8 mouse cellular contexts compared by ENCODE assay signal in genomic region chr2:127136979-127137378, GRCm38 (mm10). TPM values are rescaled to one million over a fixed set of nuclear protein-coding genes. Genes with fewer than 3 reads are reported as not detected.
A peak's percentile ranks its signal among the peaks of the same experiment; 100 is the strongest.
DNase-seq lines count a peak whose midpoint lies in the region; ATAC-seq and TF ChIP-seq lines count a peak whose summit lies in the region.

No protein-coding gene starts in this region.

- H3K4me2 ChIP-seq in lung, embryonic 16.5 days (ENCODE audit: low read depth, low read length) = no peak overlapping the region
- H3K4me2 ChIP-seq in stomach, embryonic 14.5 days (replicated peaks; ENCODE audit: low read depth, low read length) = no peak overlapping the region

- peak overlapping the region; percentile 19; the same call in 1 of the 2 replicates for H3K27ac ChIP-seq in left cerebral cortex, adult 2 months
- H3K27ac ChIP-seq in lung, embryonic 16.5 days (ENCODE audit: low read length) = peak overlapping the region; percentile 84
- peak overlapping the region; percentile 50; the same call in 1 of the 2 replicates for H3K27ac ChIP-seq in stomach, embryonic 14.5 days (ENCODE audit: low read length)

- under 1% methylated on average over 5 of the region's 5 CpGs for WGBS in lung, embryonic 16.5 days
- whole genome bisulfite sequencing in stomach, embryonic 14.5 days = 14% methylated on average over 5 of the region's 5 CpGs

- DNase-seq in left cerebral cortex, adult 2 months (ENCODE audit: extremely low spot score in 1 of 2, low spot score in 2 of 2) = no peak
- no peak for DNase-seq in left cerebral cortex, adult 18-20 months (ENCODE audit: low spot score in 2 of 2)
- peak; percentile 36 for DNase-seq in brain, adult 2 months (ENCODE audit: low read depth, low spot score)
- peak; percentile 57 to 82 for DNase-seq in heart, adult 18-20 months
- peak; percentile 7 to 27 for DNase-seq in kidney, adult 8-10 months

- H3K9ac ChIP-seq in lung, embryonic 16.5 days (ENCODE audit: low read length) = no peak overlapping the region
- H3K9ac ChIP-seq in stomach, embryonic 14.5 days (replicated peaks; ENCODE audit: low read depth, low read length) = no peak overlapping the region

- TF ChIP-seq CTCF in left cerebral cortex, adult 2 months (IDR thresholded peaks at IDR 0.05) = no peak

- intact Hi-C loops in left cerebral cortex, adult 2 months (cut with DNase I) = no loop called here

- ATAC-seq in lung, embryonic 16.5 days (ENCODE audit: low read depth) = peak; percentile 51
- peak; percentile 57 for ATAC-seq in stomach, embryonic 14.5 days (ENCODE audit: insufficient number of reproducible peaks, insufficient read depth, low FRiP score, low read depth)
- ATAC-seq in erythroblast, adult 5-6 weeks (replicated peaks; ENCODE audit: low FRiP score, poor library complexity, severe bottlenecking) = no peak

- peaks cover 3% of the 10 kb centered on the region; the same call in 1 of the 2 replicates for H3K9me3 ChIP-seq in lung, embryonic 16.5 days (ENCODE audit: control insufficient read depth, low read length)
- H3K9me3 ChIP-seq in stomach, embryonic 14.5 days (ENCODE audit: control insufficient read depth, low read depth, low read length) = no peaks in the 10 kb centered on the region

- H3K4me1 ChIP-seq in lung, embryonic 16.5 days (replicated peaks; ENCODE audit: control insufficient read depth, insufficient read depth, low read length) = peaks cover 31% of the 10 kb centered on the region
- H3K4me1 ChIP-seq in stomach, embryonic 14.5 days (ENCODE audit: control insufficient read depth, insufficient read depth, low read length) = peaks cover 25% of the 10 kb centered on the region

- H3K36me3 ChIP-seq in lung, embryonic 16.5 days (ENCODE audit: control insufficient read depth, insufficient read depth, low read length) = peaks cover 13% of the 10 kb centered on the region
- H3K36me3 ChIP-seq in stomach, embryonic 14.5 days (ENCODE audit: control insufficient read depth, insufficient read depth, low read length) = peaks cover 11% of the 10 kb centered on the region; the same call in 1 of the 2 replicates

- no peak overlapping the region for H3K4me3 ChIP-seq in left cerebral cortex, adult 2 months
- H3K4me3 ChIP-seq in lung, embryonic 16.5 days (ENCODE audit: low read length) = no peak overlapping the region
- H3K4me3 ChIP-seq in stomach, embryonic 14.5 days (ENCODE audit: low read depth, low read length) = no peak overlapping the region

- no peaks in the 10 kb centered on the region for H3K27me3 ChIP-seq in lung, embryonic 16.5 days (ENCODE audit: control insufficient read depth, insufficient read depth, low read depth, low read length)
- no peaks in the 10 kb centered on the region for H3K27me3 ChIP-seq in stomach, embryonic 14.5 days (ENCODE audit: control insufficient read depth, insufficient read depth, low read length)

RNA-seq across cellular contexts. Expression of gene Ncaph, which starts 3.2 kb away (rescaled TPM):
- total RNA-seq in left cerebral cortex, adult 2 months (2021) = 1 to 10 TPM; 1.1 to 1.6 TPM
- total RNA-seq in left cerebral cortex, adult 18-20 months (2021) = 1 to 10 TPM in 1 of 2 experiments, under 1 TPM in 1; 0.91 to 1.0 TPM
- 1 to 10 TPM in 1 of 2 experiments, under 1 TPM in 1; 0.79 to 1.3 TPM for total RNA-seq in heart, adult 18-20 months (2021)
- polyA plus RNA-seq in lung, embryonic 16.5 days (2015; fragmentation: Nextera tagmentation; extraction: Ambion mirVana) = 102 and 108 TPM in 2 replicates
- polyA plus RNA-seq in stomach, embryonic 14.5 days (2014; fragmentation: Nextera tagmentation; extraction: Ambion mirVana) = 81.4 and 84.8 TPM in 2 replicates
- 20.8 and 25.9 TPM in 2 replicates for total RNA-seq in erythroblast, adult 5-6 weeks (2015; ENCODE audit: low replicate concordance)
- total RNA-seq in erythroblast, adult 5-6 weeks (2017; ENCODE audit: low replicate concordance) = 37.4 and 64.0 TPM in 2 replicates

RNA-seq across cellular contexts. Expression of gene Itpripl1, which starts 6.3 kb away (rescaled TPM):
- total RNA-seq in left cerebral cortex, adult 2 months (2021) = 1 to 10 TPM; 2.6 to 2.9 TPM
- 1 to 10 TPM; 2.1 to 3.4 TPM for total RNA-seq in left cerebral cortex, adult 18-20 months (2021)
- total RNA-seq in heart, adult 18-20 months (2021) = 10 to 100 TPM; 17.3 to 18.3 TPM
- polyA plus RNA-seq in lung, embryonic 16.5 days (2015; fragmentation: Nextera tagmentation; extraction: Ambion mirVana) = 29.3 and 29.4 TPM in 2 replicates
- polyA plus RNA-seq in stomach, embryonic 14.5 days (2014; fragmentation: Nextera tagmentation; extraction: Ambion mirVana) = 29.5 and 30.0 TPM in 2 replicates
- 4.8 and 5.2 TPM in 2 replicates for total RNA-seq in erythroblast, adult 5-6 weeks (2015; ENCODE audit: low replicate concordance)
- total RNA-seq in erythroblast, adult 5-6 weeks (2017; ENCODE audit: low replicate concordance) = 4.4 and 6.1 TPM in 2 replicates

Comparison
In these comparisons a context has a peak if more than half of its experiments do, and no peak if none do; other contexts are left out.
1. DNase-seq: peak in brain, adult 2 months (single experiment), heart, adult 18-20 months (2 of 2) and kidney, adult 8-10 months (2 of 2); none in left cerebral cortex, adult 2 months (0 of 2) and left cerebral cortex, adult 18-20 months (0 of 2).
2. H3K27ac ChIP-seq: peak in every context shown above with its lines; median percentile 84 in lung, embryonic 16.5 days; 50 in stomach, embryonic 14.5 days; 19 in left cerebral cortex, adult 2 months.
3. RNA of gene Ncaph, which starts 3.2 kb away (total RNA-seq): 20.8 to 64.0 TPM in erythroblast, adult 5-6 weeks; 1.1 to 1.6 TPM in left cerebral cortex, adult 2 months, 0.79 to 1.3 TPM in heart, adult 18-20 months and 0.91 to 1.0 TPM in left cerebral cortex, adult 18-20 months; every median in the first group is over 4 times any median in the second.